Mouse (Mus musculus): ENCODE measurements around the gene Rps27a. TPM values are rescaled to one million over a fixed set of nuclear protein-coding genes. Genes with fewer than 3 reads are reported as not detected.
"Not testable (repeated sequence)": the region's sequence is repeated elsewhere in the genome, so short reads cannot be mapped to it uniquely, and the experiment has no call there.

Gene Rps27a
- total RNA-seq (2021) = 100 to 1,000 TPM; 559 to 594 TPM
- long read RNA-seq, experiment 1, transcript Rps27a-202 (6 exons, 791 nt) = major isoform, 158 of 194 reads
- long read RNA-seq, experiment 1, transcript Rps27a-201 (5 exons, 637 nt) = minor isoform, 20 of 194 reads
- long read RNA-seq, experiment 1, partial matches to known transcripts = 2 of 194 reads
- long read RNA-seq, experiment 1, other reads (novel, unspliced or antisense) = 13 of 194 reads
- long read RNA-seq, experiment 2, transcript Rps27a-201 (5 exons, 637 nt) = minor isoform, 27 of 274 reads
- long read RNA-seq, experiment 2, transcript Rps27a-202 (6 exons, 791 nt) = major isoform, 225 of 274 reads
- long read RNA-seq, experiment 2, partial matches to known transcripts = 1 of 274 reads
- long read RNA-seq, experiment 2, other reads (novel, unspliced or antisense) = 18 of 274 reads

- peak; percentile 94 for DNase-seq
- intact Hi-C loops (cut with DNase I; ENCODE audit: low total_unique reads) = no loop called here
Measured at GRCm38 (mm10) chr11:29547752-29548503, at the start of gene Rps27a, which contains the start of gene Clhc1. Gene Rps27a (minus strand): TSS chr11:29548109. Gene Clhc1 (plus strand): TSS chr11:29547950.

- intact Hi-C loops (cut with DNase I; ENCODE audit: low total_unique reads) = no loop called here
- no peak for DNase-seq
Measured at GRCm38 (mm10) chr11:29597159-29597558, 49.2 kb upstream of the Rps27a start.

- no peak for DNase-seq
- intact Hi-C loops (cut with DNase I; ENCODE audit: low total_unique reads) = no loop called here
Measured at GRCm38 (mm10) chr11:29595217-29595616, 47.3 kb upstream of the Rps27a start.

GRCm38 (mm10) chr11:29579610-29580009 is 31.7 kb upstream of the Rps27a start:
- DNase-seq = no peak
- intact Hi-C loops (cut with DNase I; ENCODE audit: low total_unique reads) = no loop called here

- intact Hi-C loops (cut with DNase I; ENCODE audit: low total_unique reads) = no loop called here
- no peak for DNase-seq
Measured at GRCm38 (mm10) chr11:29572656-29573055, 24.7 kb upstream of the Rps27a start.

GRCm38 (mm10) chr11:29571536-29571935 is 23.6 kb upstream of the Rps27a start:
- intact Hi-C loops (cut with DNase I; ENCODE audit: low total_unique reads) = no loop called here
- DNase-seq = no peak

GRCm38 (mm10) chr11:29563406-29563805 is 15.5 kb upstream of the Rps27a start:
- DNase-seq = no peak
- intact Hi-C loops (cut with DNase I; ENCODE audit: low total_unique reads) = no loop called here

- intact Hi-C loops (cut with DNase I; ENCODE audit: low total_unique reads) = no loop called here
- no peak for DNase-seq
Measured at GRCm38 (mm10) chr11:29560990-29561389, 13.1 kb upstream of the Rps27a start.

GRCm38 (mm10) chr11:29560452-29560851 is 12.5 kb upstream of the Rps27a start:
- intact Hi-C loops (cut with DNase I; ENCODE audit: low total_unique reads) = no loop called here
- no peak for DNase-seq

GRCm38 (mm10) chr11:29549425-29549778 is 1.5 kb upstream of the Rps27a start:
- no peak for DNase-seq
- intact Hi-C loops (cut with DNase I; ENCODE audit: low total_unique reads) = no loop called here

GRCm38 (mm10) chr11:29548504-29549424 is 855 bp upstream of the Rps27a start:
- intact Hi-C loops (cut with DNase I; ENCODE audit: low total_unique reads) = no loop called here
- no peak for DNase-seq

GRCm38 (mm10) chr11:29547249-29547751 is 609 bp downstream of the Rps27a start:
- intact Hi-C loops (cut with DNase I; ENCODE audit: low total_unique reads) = no loop called here
- DNase-seq = no peak

- DNase-seq = no peak
- intact Hi-C loops (cut with DNase I; ENCODE audit: low total_unique reads) = no loop called here
Measured at GRCm38 (mm10) chr11:29546762-29547161, 1.1 kb downstream of the Rps27a start.

GRCm38 (mm10) chr11:29546297-29546696 is 1.6 kb downstream of the Rps27a start:
- intact Hi-C loops (cut with DNase I; ENCODE audit: low total_unique reads); DNase-seq: not testable (repeated sequence)

- intact Hi-C loops (cut with DNase I; ENCODE audit: low total_unique reads); DNase-seq: not testable (repeated sequence)
Measured at GRCm38 (mm10) chr11:29545150-29545752, 2.7 kb downstream of the Rps27a start.

- intact Hi-C loops (cut with DNase I; ENCODE audit: low total_unique reads) = no loop called here
- DNase-seq = no peak
Measured at GRCm38 (mm10) chr11:29544225-29544945, 3.5 kb downstream of the Rps27a start.

GRCm38 (mm10) chr11:29538201-29538600 is 9.7 kb downstream of the Rps27a start:
- no peak for DNase-seq
- intact Hi-C loops (cut with DNase I; ENCODE audit: low total_unique reads) = no loop called here

- intact Hi-C loops (cut with DNase I; ENCODE audit: low total_unique reads) = no loop called here
- DNase-seq = peak; percentile 81
Measured at GRCm38 (mm10) chr11:29525988-29526794, 21.7 kb downstream of the Rps27a start, which contains the start of gene Mtif2. Gene Mtif2 (plus strand): TSS chr11:29526408.

Measured in gastrocnemius, postnatal 14 days (tissue).